Mouse (Mus musculus): Measurements from ENCODE around the gene Gm37240. TPM values are rescaled to one million over a fixed set of nuclear protein-coding genes. Genes with fewer than 3 reads are reported as not detected.

Gene Gm37240
- total RNA-seq (2014; rRNA removed), result 1.9 and 2.2 TPM in 2 replicates
- polyA plus RNA-seq (2015; fragmentation: Nextera tagmentation; extraction: Ambion mirVana), result 0.43 and 0.65 TPM in 2 replicates

GRCm38 (mm10) chr3:85887239-85887827 is at the start of gene Gm37240, which contains the start of gene Glt28d2:
TSS of gene Gm37240 (minus strand) at chr3:85887518.
TSS of gene Glt28d2 (minus strand) at chr3:85887516.
- H3K27me3 ChIP-seq (ENCODE audit: insufficient read depth, low read length), result peaks cover 22% of the 10 kb centered on the region
- TF ChIP-seq CTCF (IDR thresholded peaks at IDR 0.05), result no peak

GRCm38 (mm10) chr3:85933586-85933985 is 46.3 kb upstream of the Gm37240 start:
- Histone ChIP-seq H3K27me3 (ENCODE audit: insufficient read depth, low read length) (no peaks in the 10 kb centered on the region), H3K4me2 (ENCODE audit: low read depth, low read length, poor library complexity, severe bottlenecking) (no peak overlapping the region), H3K9ac (replicated peaks; ENCODE audit: low read length, poor library complexity, severe bottlenecking) (no peak overlapping the region), H3K36me3 (ENCODE audit: insufficient read depth, low read length) (no peaks in the 10 kb centered on the region), H3K9me3 (ENCODE audit: low read length) (no peaks in the 10 kb centered on the region), H3K27ac (ENCODE audit: low read depth, low read length) (no peak overlapping the region), H3K4me1 (ENCODE audit: insufficient read depth, low read length) (no peaks in the 10 kb centered on the region), H3K4me3 (ENCODE audit: low read depth, low read length) (no peak overlapping the region)
- 88% methylated on average over 5 of the region's 5 CpGs for WGBS
- no peak for ATAC-seq (ENCODE audit: low FRiP score)
- DNase-seq (ENCODE audit: low spot score), result no peak
- TF ChIP-seq CTCF (IDR thresholded peaks at IDR 0.05), result no peak

More at GRCm38 (mm10) chr3:85887239-85887827, at the start of gene Gm37240, which contains the start of gene Glt28d2:
- Histone ChIP-seq H3K36me3 (ENCODE audit: insufficient read depth, low read length) (no peaks in the 10 kb centered on the region), H3K4me1 (ENCODE audit: insufficient read depth, low read length) (peaks cover 10% of the 10 kb centered on the region; the same call in 1 of the 2 replicates), H3K9me3 (ENCODE audit: low read length) (no peaks in the 10 kb centered on the region), H3K4me2 (ENCODE audit: low read depth, low read length, poor library complexity, severe bottlenecking) (peak within 1 kb of the TSS; percentile 99), H3K9ac (replicated peaks; ENCODE audit: low read length, poor library complexity, severe bottlenecking) (peak within 1 kb of the TSS; percentile 34; the same call in 1 of the 2 replicates), H3K27ac (ENCODE audit: low read depth, low read length) (no peak within 1 kb of the TSS), H3K4me3 (ENCODE audit: low read depth, low read length) (peak within 1 kb of the TSS; percentile 60)
- DNase-seq (ENCODE audit: low spot score) (peak; percentile 53), ATAC-seq (ENCODE audit: low FRiP score) (peak; percentile 65)
- 0% methylated on average over 40 of the region's 48 CpGs for WGBS

- TF ChIP-seq CTCF (IDR thresholded peaks at IDR 0.05), result no peak
- no peaks in the 10 kb centered on the region for H3K36me3 ChIP-seq (ENCODE audit: insufficient read depth, low read length)
- H3K4me1 ChIP-seq (ENCODE audit: insufficient read depth, low read length), result no peaks in the 10 kb centered on the region
- H3K9me3 ChIP-seq (ENCODE audit: low read length), result no peaks in the 10 kb centered on the region
- WGBS, result 80% methylated on average over 6 of the region's 6 CpGs
- H3K4me3 ChIP-seq (ENCODE audit: low read depth, low read length), result no peak overlapping the region
- ATAC-seq (ENCODE audit: low FRiP score) (no peak), DNase-seq (ENCODE audit: low spot score) (no peak)
- H3K9ac ChIP-seq (replicated peaks; ENCODE audit: low read length, poor library complexity, severe bottlenecking), result no peak overlapping the region
- no peak overlapping the region for H3K4me2 ChIP-seq (ENCODE audit: low read depth, low read length, poor library complexity, severe bottlenecking)
- no peak overlapping the region for H3K27ac ChIP-seq (ENCODE audit: low read depth, low read length)
- H3K27me3 ChIP-seq (ENCODE audit: insufficient read depth, low read length), result no peaks in the 10 kb centered on the region
Observed at GRCm38 (mm10) chr3:85931859-85932258, 44.5 kb upstream of the Gm37240 start.

- Histone ChIP-seq H3K27me3 (ENCODE audit: insufficient read depth, low read length) (no peaks in the 10 kb centered on the region), H3K36me3 (ENCODE audit: insufficient read depth, low read length) (no peaks in the 10 kb centered on the region), H3K4me1 (ENCODE audit: insufficient read depth, low read length) (no peaks in the 10 kb centered on the region), H3K27ac (ENCODE audit: low read depth, low read length) (no peak overlapping the region), H3K4me3 (ENCODE audit: low read depth, low read length) (no peak overlapping the region), H3K9me3 (ENCODE audit: low read length) (no peaks in the 10 kb centered on the region), H3K9ac (replicated peaks; ENCODE audit: low read length, poor library complexity, severe bottlenecking) (no peak overlapping the region), H3K4me2 (ENCODE audit: low read depth, low read length, poor library complexity, severe bottlenecking) (no peak overlapping the region)
- DNase-seq (ENCODE audit: low spot score) (no peak), ATAC-seq (ENCODE audit: low FRiP score) (no peak)
- WGBS, result 43% methylated on average over 11 of the region's 11 CpGs
- TF ChIP-seq CTCF (IDR thresholded peaks at IDR 0.05), result no peak
Observed at GRCm38 (mm10) chr3:85930671-85931255, 43.4 kb upstream of the Gm37240 start.

GRCm38 (mm10) chr3:85929711-85930110 is 42.4 kb upstream of the Gm37240 start:
- TF ChIP-seq CTCF (IDR thresholded peaks at IDR 0.05), result no peak
- Histone ChIP-seq H3K4me2 (ENCODE audit: low read depth, low read length, poor library complexity, severe bottlenecking) (no peak overlapping the region), H3K27me3 (ENCODE audit: insufficient read depth, low read length) (no peaks in the 10 kb centered on the region), H3K36me3 (ENCODE audit: insufficient read depth, low read length) (no peaks in the 10 kb centered on the region), H3K27ac (ENCODE audit: low read depth, low read length) (no peak overlapping the region), H3K9me3 (ENCODE audit: low read length) (no peaks in the 10 kb centered on the region), H3K4me3 (ENCODE audit: low read depth, low read length) (no peak overlapping the region), H3K9ac (replicated peaks; ENCODE audit: low read length, poor library complexity, severe bottlenecking) (no peak overlapping the region), H3K4me1 (ENCODE audit: insufficient read depth, low read length) (no peaks in the 10 kb centered on the region)
- DNase-seq (ENCODE audit: low spot score) (no peak), ATAC-seq (ENCODE audit: low FRiP score) (no peak)
- WGBS, result 87% methylated on average over 5 of the region's 5 CpGs

- Histone ChIP-seq H3K9ac (replicated peaks; ENCODE audit: low read length, poor library complexity, severe bottlenecking) (no peak overlapping the region), H3K27me3 (ENCODE audit: insufficient read depth, low read length) (no peaks in the 10 kb centered on the region), H3K4me1 (ENCODE audit: insufficient read depth, low read length) (no peaks in the 10 kb centered on the region), H3K4me2 (ENCODE audit: low read depth, low read length, poor library complexity, severe bottlenecking) (no peak overlapping the region), H3K27ac (ENCODE audit: low read depth, low read length) (no peak overlapping the region), H3K36me3 (ENCODE audit: insufficient read depth, low read length) (no peaks in the 10 kb centered on the region), H3K4me3 (ENCODE audit: low read depth, low read length) (no peak overlapping the region), H3K9me3 (ENCODE audit: low read length) (no peaks in the 10 kb centered on the region)
- TF ChIP-seq CTCF (IDR thresholded peaks at IDR 0.05), result no peak
- ATAC-seq (ENCODE audit: low FRiP score) (no peak), DNase-seq (ENCODE audit: low spot score) (peak; percentile 63)
- 76% methylated on average over 5 of the region's 5 CpGs for WGBS
Observed at GRCm38 (mm10) chr3:85928140-85928611, 40.9 kb upstream of the Gm37240 start.

Measured in midbrain, postnatal 0 days (tissue).